Mouse (Mus musculus): Measurements from ENCODE around the gene Neto2. TPM values are rescaled to one million over a fixed set of nuclear protein-coding genes. Genes with fewer than 3 reads are reported as not detected.

Gene Neto2
- polyA plus RNA-seq, 1 experiment: 37.8 TPM

- no peak for TF ChIP-seq CTCF (IDR thresholded peaks at IDR 0.05; ENCODE audit: borderline replicate concordance, insufficient read depth, low read depth, low read length)
- TF ChIP-seq POLR2A (IDR thresholded peaks at IDR 0.05; ENCODE audit: borderline replicate concordance, insufficient read depth, low read length): no peak
- 93% methylated on average over 2 of the region's 2 CpGs for WGBS
- Histone ChIP-seq H3K27me3 (ENCODE audit: control insufficient read depth, insufficient read depth, low read length) (no peaks in the 10 kb centered on the region), H3K4me3 (replicated peaks; ENCODE audit: insufficient read depth, low read depth, low read length) (no peak overlapping the region), H3K27ac (ENCODE audit: insufficient read depth, low read length) (no peak overlapping the region), H3K4me1 (ENCODE audit: control insufficient read depth, insufficient read depth, low read length) (no peaks in the 10 kb centered on the region)
- no peak for DNase-seq
These were observed 91.9 kb downstream of the Neto2 start for GRCm38 (mm10) chr8:85608836-85609235.

- no peak for DNase-seq
- TF ChIP-seq POLR2A (IDR thresholded peaks at IDR 0.05; ENCODE audit: borderline replicate concordance, insufficient read depth, low read length): no peak
- TF ChIP-seq CTCF (IDR thresholded peaks at IDR 0.05; ENCODE audit: borderline replicate concordance, insufficient read depth, low read depth, low read length): no peak
- H3K4me1 ChIP-seq (ENCODE audit: control insufficient read depth, insufficient read depth, low read length): no peaks in the 10 kb centered on the region
- H3K27me3 ChIP-seq (ENCODE audit: control insufficient read depth, insufficient read depth, low read length): no peaks in the 10 kb centered on the region
- no peak overlapping the region for H3K27ac ChIP-seq (ENCODE audit: insufficient read depth, low read length)
- no peak overlapping the region for H3K4me3 ChIP-seq (replicated peaks; ENCODE audit: insufficient read depth, low read depth, low read length)
These were observed 92.9 kb downstream of the Neto2 start for GRCm38 (mm10) chr8:85607804-85608203.

GRCm38 (mm10) chr8:85606974-85607373 is 93.8 kb downstream of the Neto2 start:
- no peak for TF ChIP-seq POLR2A (IDR thresholded peaks at IDR 0.05; ENCODE audit: borderline replicate concordance, insufficient read depth, low read length)
- no peak for TF ChIP-seq CTCF (IDR thresholded peaks at IDR 0.05; ENCODE audit: borderline replicate concordance, insufficient read depth, low read depth, low read length)
- no peak overlapping the region for H3K27ac ChIP-seq (ENCODE audit: insufficient read depth, low read length)
- WGBS: 73% methylated on average over 1 of the region's 1 CpGs
- DNase-seq: no peak
- no peaks in the 10 kb centered on the region for H3K27me3 ChIP-seq (ENCODE audit: control insufficient read depth, insufficient read depth, low read length)
- no peaks in the 10 kb centered on the region for H3K4me1 ChIP-seq (ENCODE audit: control insufficient read depth, insufficient read depth, low read length)
- no peak overlapping the region for H3K4me3 ChIP-seq (replicated peaks; ENCODE audit: insufficient read depth, low read depth, low read length)

GRCm38 (mm10) chr8:85606561-85606960 is 94.2 kb downstream of the Neto2 start:
- DNase-seq: no peak
- H3K4me1 ChIP-seq (ENCODE audit: control insufficient read depth, insufficient read depth, low read length): no peaks in the 10 kb centered on the region
- no peaks in the 10 kb centered on the region for H3K27me3 ChIP-seq (ENCODE audit: control insufficient read depth, insufficient read depth, low read length)
- TF ChIP-seq POLR2A (IDR thresholded peaks at IDR 0.05; ENCODE audit: borderline replicate concordance, insufficient read depth, low read length) (no peak), CTCF (IDR thresholded peaks at IDR 0.05; ENCODE audit: borderline replicate concordance, insufficient read depth, low read depth, low read length) (no peak)
- WGBS: 88% methylated on average over 3 of the region's 3 CpGs
- H3K4me3 ChIP-seq (replicated peaks; ENCODE audit: insufficient read depth, low read depth, low read length): no peak overlapping the region
- no peak overlapping the region for H3K27ac ChIP-seq (ENCODE audit: insufficient read depth, low read length)

GRCm38 (mm10) chr8:85604201-85604600 is 96.5 kb downstream of the Neto2 start:
- no peak for DNase-seq
- Histone ChIP-seq H3K4me1 (ENCODE audit: control insufficient read depth, insufficient read depth, low read length) (no peaks in the 10 kb centered on the region), H3K27me3 (ENCODE audit: control insufficient read depth, insufficient read depth, low read length) (no peaks in the 10 kb centered on the region), H3K4me3 (replicated peaks; ENCODE audit: insufficient read depth, low read depth, low read length) (no peak overlapping the region), H3K27ac (ENCODE audit: insufficient read depth, low read length) (no peak overlapping the region)
- WGBS: 91% methylated on average over 4 of the region's 4 CpGs
- TF ChIP-seq CTCF (IDR thresholded peaks at IDR 0.05; ENCODE audit: borderline replicate concordance, insufficient read depth, low read depth, low read length) (no peak), POLR2A (IDR thresholded peaks at IDR 0.05; ENCODE audit: borderline replicate concordance, insufficient read depth, low read length) (no peak)

- Histone ChIP-seq H3K27ac (ENCODE audit: insufficient read depth, low read length) (no peak overlapping the region), H3K4me3 (replicated peaks; ENCODE audit: insufficient read depth, low read depth, low read length) (no peak overlapping the region), H3K27me3 (ENCODE audit: control insufficient read depth, insufficient read depth, low read length) (no peaks in the 10 kb centered on the region), H3K4me1 (ENCODE audit: control insufficient read depth, insufficient read depth, low read length) (no peaks in the 10 kb centered on the region)
- DNase-seq: peak; percentile 52 to 72
- TF ChIP-seq CTCF (IDR thresholded peaks at IDR 0.05; ENCODE audit: borderline replicate concordance, insufficient read depth, low read depth, low read length) (peak; percentile 72), POLR2A (IDR thresholded peaks at IDR 0.05; ENCODE audit: borderline replicate concordance, insufficient read depth, low read length) (no peak)
- WGBS: 40% methylated on average over 8 of the region's 8 CpGs
These were observed 97.4 kb downstream of the Neto2 start for GRCm38 (mm10) chr8:85603203-85603895.

GRCm38 (mm10) chr8:85602737-85603136 is 98.0 kb downstream of the Neto2 start:
- TF ChIP-seq POLR2A (IDR thresholded peaks at IDR 0.05; ENCODE audit: borderline replicate concordance, insufficient read depth, low read length): no peak
- Histone ChIP-seq H3K27me3 (ENCODE audit: control insufficient read depth, insufficient read depth, low read length) (no peaks in the 10 kb centered on the region), H3K4me1 (ENCODE audit: control insufficient read depth, insufficient read depth, low read length) (no peaks in the 10 kb centered on the region; the same call in none of the 2 replicates), H3K4me3 (replicated peaks; ENCODE audit: insufficient read depth, low read depth, low read length) (no peak overlapping the region), H3K27ac (ENCODE audit: insufficient read depth, low read length) (no peak overlapping the region)
- 91% methylated on average over 4 of the region's 4 CpGs for WGBS
- DNase-seq: no peak

- no peak for DNase-seq
- H3K4me3 ChIP-seq (replicated peaks; ENCODE audit: insufficient read depth, low read depth, low read length): no peak overlapping the region
- no peaks in the 10 kb centered on the region for H3K27me3 ChIP-seq (ENCODE audit: control insufficient read depth, insufficient read depth, low read length)
- H3K27ac ChIP-seq (ENCODE audit: insufficient read depth, low read length): no peak overlapping the region
- H3K4me1 ChIP-seq (ENCODE audit: control insufficient read depth, insufficient read depth, low read length): peaks cover 6% of the 10 kb centered on the region
- no peak for TF ChIP-seq CTCF (IDR thresholded peaks at IDR 0.05; ENCODE audit: borderline replicate concordance, insufficient read depth, low read depth, low read length)
- TF ChIP-seq POLR2A (IDR thresholded peaks at IDR 0.05; ENCODE audit: borderline replicate concordance, insufficient read depth, low read length): no peak
- WGBS: 81% methylated on average over 8 of the region's 8 CpGs
These were observed 99.0 kb downstream of the Neto2 start for GRCm38 (mm10) chr8:85601741-85602140.

Data from cerebellum, adult 2 months (tissue).